Mouse (Mus musculus): ENCODE results near the gene Hnrnpul1. TPM values are rescaled to one million over a fixed set of nuclear protein-coding genes. Genes with fewer than 3 reads are reported as not detected.

Hnrnpul1 gene
- polyA plus RNA-seq, 1 experiment from 2014 or later, result 37.3 TPM

DNA sequence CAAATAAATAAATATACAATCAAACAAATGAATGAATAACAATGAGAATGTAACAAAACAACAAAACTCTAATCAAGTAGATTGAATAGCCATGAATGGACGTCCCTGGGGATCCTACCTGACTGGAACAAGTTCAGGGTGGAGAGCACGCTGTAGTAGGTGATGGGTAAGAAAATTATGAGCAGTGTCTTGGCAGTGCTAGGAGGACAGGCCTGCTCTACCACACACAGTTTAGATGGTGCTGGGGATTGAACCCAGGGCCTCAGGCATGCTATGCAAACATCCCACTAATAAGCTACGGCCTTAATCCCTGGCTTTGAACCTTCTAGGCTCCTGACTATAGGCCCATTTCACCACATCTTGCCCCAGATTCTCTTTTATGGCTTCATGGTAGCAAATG lies 37.1 kb downstream of the Hnrnpul1 start:
- no peak for ATAC-seq (ENCODE audit: low FRiP score)
- H3K27me3 ChIP-seq (replicated peaks), result no peaks in the 10 kb centered on the region
- H3K9me3 ChIP-seq (replicated peaks), result no peaks in the 10 kb centered on the region
- H3K4me1 ChIP-seq, result peaks cover 23% of the 10 kb centered on the region
- no peak overlapping the region for H3K27ac ChIP-seq (replicated peaks)
- H3K4me3 ChIP-seq (replicated peaks), result no peak overlapping the region; the same call in 1 of the 2 replicates
- H3K9ac ChIP-seq (replicated peaks), result no peak overlapping the region
- peaks cover 57% of the 10 kb centered on the region for H3K36me3 ChIP-seq
- WGBS, result 92% methylated on average over 3 of the region's 3 CpGs
- peak overlapping the region; percentile 85 for H3K4me2 ChIP-seq

- H3K36me3 ChIP-seq, result peaks cover 49% of the 10 kb centered on the region
- peaks cover 25% of the 10 kb centered on the region for H3K4me1 ChIP-seq
- H3K27ac ChIP-seq (replicated peaks), result no peak overlapping the region
- no peak for ATAC-seq (ENCODE audit: low FRiP score)
- WGBS, result 96% methylated on average over 22 of the region's 22 CpGs
- no peaks in the 10 kb centered on the region for H3K27me3 ChIP-seq (replicated peaks)
- H3K4me2 ChIP-seq, result no peak overlapping the region
- H3K9me3 ChIP-seq (replicated peaks), result no peaks in the 10 kb centered on the region
- no peak overlapping the region for H3K4me3 ChIP-seq (replicated peaks)
- H3K9ac ChIP-seq (replicated peaks), result no peak overlapping the region
These were observed 38.8 kb downstream of the Hnrnpul1 start for GRCm38 (mm10) chr7:25715731-25716271.

- Histone ChIP-seq H3K9ac (replicated peaks) (no peak overlapping the region), H3K9me3 (replicated peaks) (no peaks in the 10 kb centered on the region), H3K27me3 (replicated peaks) (no peaks in the 10 kb centered on the region), H3K4me1 (peaks cover 34% of the 10 kb centered on the region), H3K4me3 (replicated peaks) (no peak overlapping the region), H3K27ac (replicated peaks) (no peak overlapping the region), H3K36me3 (peaks cover 41% of the 10 kb centered on the region), H3K4me2 (no peak overlapping the region)
- WGBS, result 94% methylated on average over 8 of the region's 8 CpGs
- no peak for ATAC-seq (ENCODE audit: low FRiP score)
These were observed 40.0 kb downstream of the Hnrnpul1 start for GRCm38 (mm10) chr7:25714581-25714980.

DNA sequence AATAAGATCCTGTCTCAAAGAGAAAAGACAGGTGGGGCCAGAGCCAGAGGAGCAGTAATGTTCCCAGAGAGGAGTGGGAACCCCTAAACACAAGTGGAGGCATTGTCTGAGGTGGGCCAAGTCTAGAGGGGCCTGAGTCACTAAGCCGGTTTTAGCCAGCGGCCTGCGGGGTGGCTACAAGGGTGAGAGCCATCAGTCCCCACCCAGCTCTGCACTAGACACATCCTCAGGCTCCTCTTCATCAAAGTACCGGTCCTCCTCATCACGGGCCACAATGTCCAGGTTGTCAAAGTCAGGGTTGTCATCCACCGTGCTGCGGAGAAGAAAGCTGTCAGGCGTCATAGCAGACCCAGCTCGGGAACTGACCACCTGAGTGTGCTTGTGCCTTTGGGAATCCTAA lies 41.8 kb downstream of the Hnrnpul1 start:
- Histone ChIP-seq H3K9ac (replicated peaks) (no peak overlapping the region), H3K9me3 (replicated peaks) (no peaks in the 10 kb centered on the region), H3K4me3 (replicated peaks) (no peak overlapping the region), H3K4me2 (no peak overlapping the region), H3K4me1 (peaks cover 23% of the 10 kb centered on the region), H3K27me3 (replicated peaks) (no peaks in the 10 kb centered on the region), H3K36me3 (peaks cover 41% of the 10 kb centered on the region), H3K27ac (replicated peaks) (no peak overlapping the region)
- no peak for ATAC-seq (ENCODE audit: low FRiP score)
- 90% methylated on average over 9 of the region's 9 CpGs for WGBS

- WGBS, result 33% methylated on average over 7 of the region's 7 CpGs
- Histone ChIP-seq H3K27ac (replicated peaks) (0 out of 2 replicates have a peak overlapping the region, but pooled peaks have one; percentile 8), H3K27me3 (replicated peaks) (no peaks in the 10 kb centered on the region), H3K9me3 (replicated peaks) (no peaks in the 10 kb centered on the region), H3K4me2 (no peak overlapping the region), H3K9ac (replicated peaks) (no peak overlapping the region), H3K4me3 (replicated peaks) (no peak overlapping the region), H3K4me1 (peaks cover 14% of the 10 kb centered on the region), H3K36me3 (peaks cover 41% of the 10 kb centered on the region)
- no peak for ATAC-seq (ENCODE audit: low FRiP score)
These were observed 42.8 kb downstream of the Hnrnpul1 start for GRCm38 (mm10) chr7:25711731-25712197.

GRCm38 (mm10) chr7:25711165-25711564 lies 43.4 kb downstream of the Hnrnpul1 start:
- H3K9me3 ChIP-seq (replicated peaks), result no peaks in the 10 kb centered on the region
- H3K9ac ChIP-seq (replicated peaks), result no peak overlapping the region
- peaks cover 14% of the 10 kb centered on the region for H3K4me1 ChIP-seq
- no peak overlapping the region for H3K4me3 ChIP-seq (replicated peaks)
- ATAC-seq (ENCODE audit: low FRiP score), result no peak
- H3K27ac ChIP-seq (replicated peaks), result no peak overlapping the region
- WGBS, result 69% methylated on average over 5 of the region's 5 CpGs
- peaks cover 41% of the 10 kb centered on the region for H3K36me3 ChIP-seq
- H3K4me2 ChIP-seq, result no peak overlapping the region
- no peaks in the 10 kb centered on the region for H3K27me3 ChIP-seq (replicated peaks)

DNA sequence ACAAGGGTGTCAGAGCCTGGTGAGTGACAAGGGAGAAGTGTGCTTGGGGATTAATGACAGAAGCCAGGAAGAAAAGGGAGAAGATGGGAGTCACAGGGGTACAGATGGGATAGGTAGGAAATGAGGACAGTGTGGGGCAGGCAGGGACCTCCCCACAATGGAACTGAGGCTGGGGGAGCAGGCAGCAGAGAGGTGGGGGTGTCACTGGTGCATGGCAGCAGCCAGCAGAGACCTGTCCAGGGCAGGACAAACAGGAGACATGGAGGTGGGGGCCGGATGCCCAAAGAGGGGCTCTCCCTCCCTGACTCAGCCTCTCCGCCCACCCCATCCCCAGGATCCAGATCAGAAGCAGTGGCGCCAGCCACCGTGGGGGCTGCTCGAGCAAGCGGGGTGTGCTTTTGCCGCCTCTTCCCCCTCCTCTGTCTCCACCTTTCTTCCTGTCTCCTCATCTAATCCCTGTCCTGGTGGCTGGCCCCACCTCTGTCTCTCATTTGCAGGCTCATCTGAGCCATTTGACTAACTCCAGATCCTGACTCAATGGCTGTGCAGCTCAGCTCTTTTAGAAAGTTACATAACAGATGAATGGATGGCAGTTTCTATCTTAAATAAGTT lies 43.9 kb downstream of the Hnrnpul1 start:
- no peak overlapping the region for H3K27ac ChIP-seq (replicated peaks)
- WGBS, result 30% methylated on average over 5 of the region's 7 CpGs
- ATAC-seq (ENCODE audit: low FRiP score), result 0 out of 2 replicates have a peak, but pooled peaks have one; percentile 20

DNA sequence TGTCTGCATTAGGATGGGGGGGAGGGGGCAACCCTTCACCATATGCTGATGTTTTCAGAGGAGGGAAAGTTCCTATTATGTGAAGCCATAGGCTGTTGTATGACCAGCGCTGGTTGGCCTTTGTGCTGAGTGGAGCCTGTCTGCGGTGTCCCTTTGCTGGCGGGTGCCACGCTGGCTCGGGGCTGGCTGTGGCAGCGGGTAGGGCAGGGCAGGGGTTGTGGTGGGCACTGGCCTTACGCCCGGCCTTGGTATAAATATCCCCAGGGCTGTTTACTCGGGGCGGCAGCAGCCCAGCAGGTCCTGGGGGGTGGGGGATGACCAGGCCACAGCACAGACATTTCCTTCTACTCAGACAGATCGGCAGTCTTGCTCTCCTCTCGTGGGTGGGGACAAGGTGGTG lies 44.6 kb downstream of the Hnrnpul1 start:
- Histone ChIP-seq H3K27me3 (replicated peaks) (no peaks in the 10 kb centered on the region), H3K27ac (replicated peaks) (no peak overlapping the region), H3K4me1 (peaks cover 17% of the 10 kb centered on the region), H3K36me3 (peaks cover 29% of the 10 kb centered on the region), H3K4me3 (replicated peaks) (no peak overlapping the region), H3K9me3 (replicated peaks) (no peaks in the 10 kb centered on the region), H3K4me2 (peak overlapping the region; percentile 22; the same call in 1 of the 2 replicates), H3K9ac (replicated peaks) (no peak overlapping the region)
- WGBS, result 23% methylated on average over 12 of the region's 12 CpGs
- ATAC-seq (ENCODE audit: low FRiP score), result no peak

More for the DNA sequence above, 43.9 kb downstream of the Hnrnpul1 start:
- Histone ChIP-seq H3K9me3 (replicated peaks) (no peaks in the 10 kb centered on the region), H3K27me3 (replicated peaks) (no peaks in the 10 kb centered on the region), H3K9ac (replicated peaks) (peak overlapping the region; percentile 28; the same call in 1 of the 2 replicates), H3K36me3 (peaks cover 35% of the 10 kb centered on the region), H3K4me3 (replicated peaks) (no peak overlapping the region), H3K4me1 (peaks cover 14% of the 10 kb centered on the region), H3K4me2 (peak overlapping the region; percentile 22)

DNA sequence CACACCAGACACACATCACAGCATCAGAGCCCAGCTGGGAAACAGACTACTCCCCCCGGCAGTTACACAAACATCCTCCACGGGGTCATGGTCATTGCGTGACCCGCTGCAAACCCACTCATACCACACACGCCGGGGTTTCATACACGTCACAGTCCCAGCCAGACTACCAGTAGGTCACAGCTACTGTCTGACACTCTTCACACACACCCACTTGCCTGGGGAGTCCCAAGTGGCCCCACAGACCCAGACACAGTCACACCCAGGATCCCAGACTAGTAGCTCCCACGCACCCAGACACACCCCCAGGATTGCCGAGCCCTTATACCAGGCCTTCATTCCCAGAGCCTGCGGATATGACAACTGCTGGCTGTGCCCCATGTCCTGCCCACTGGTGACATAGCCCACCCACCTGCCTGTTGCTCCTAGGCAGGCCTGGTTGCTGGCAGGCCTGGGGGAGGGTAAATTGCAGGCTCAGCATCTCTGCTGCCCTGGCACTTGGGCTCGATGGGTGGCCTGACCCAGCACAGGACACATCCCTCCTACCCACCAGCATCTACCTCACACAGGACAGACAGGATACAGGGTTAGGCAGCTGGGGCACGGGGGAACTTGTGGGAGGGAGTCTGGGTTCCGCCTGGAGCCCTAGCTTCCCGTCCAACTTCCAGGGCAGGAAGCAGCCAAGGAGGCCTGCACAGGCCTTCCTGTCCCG lies 46.8 kb downstream of the Hnrnpul1 start:
- Histone ChIP-seq H3K27me3 (replicated peaks) (peaks cover 9% of the 10 kb centered on the region), H3K9me3 (replicated peaks) (no peaks in the 10 kb centered on the region), H3K36me3 (peaks cover 6% of the 10 kb centered on the region), H3K4me2 (no peak overlapping the region), H3K4me3 (replicated peaks) (no peak overlapping the region), H3K27ac (replicated peaks) (peak overlapping the region; percentile 48; the same call in 1 of the 2 replicates), H3K4me1 (peaks cover 31% of the 10 kb centered on the region), H3K9ac (replicated peaks) (no peak overlapping the region)
- ATAC-seq (ENCODE audit: low FRiP score), result no peak
- WGBS, result 71% methylated on average over 15 of the region's 15 CpGs

DNA sequence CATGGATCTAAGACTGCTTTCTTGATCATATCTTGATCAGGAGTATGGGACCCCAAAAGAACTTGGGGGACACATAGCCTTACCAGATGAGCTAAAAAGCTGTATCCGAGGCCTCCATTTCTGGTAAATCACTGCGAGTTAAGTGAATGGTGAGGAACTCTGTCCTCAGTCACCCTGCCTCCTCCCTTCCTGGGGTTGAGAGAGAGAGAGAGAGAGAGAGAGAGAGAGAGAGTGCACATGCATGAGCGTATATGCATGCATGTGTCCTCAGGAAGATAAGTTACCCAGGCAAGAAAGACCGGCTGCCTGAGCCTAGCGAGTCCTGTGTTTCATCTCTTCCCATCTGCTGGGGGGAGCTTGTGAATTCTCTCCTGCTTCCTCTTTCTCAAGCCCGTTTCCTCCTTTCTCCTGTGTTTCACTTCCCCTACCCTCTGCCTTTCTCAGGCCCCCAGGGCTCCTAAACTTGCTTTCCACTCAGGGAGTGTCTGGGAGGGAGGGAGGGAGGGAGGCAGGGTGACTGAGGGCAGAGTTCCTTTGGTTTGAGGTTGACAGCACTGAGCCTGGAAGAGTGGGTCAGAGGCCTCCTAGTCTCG lies 47.9 kb downstream of the Hnrnpul1 start:
- Histone ChIP-seq H3K27me3 (replicated peaks) (peaks cover 9% of the 10 kb centered on the region), H3K36me3 (no peaks in the 10 kb centered on the region), H3K4me3 (replicated peaks) (no peak overlapping the region), H3K27ac (replicated peaks) (no peak overlapping the region), H3K9ac (replicated peaks) (no peak overlapping the region), H3K4me1 (peaks cover 31% of the 10 kb centered on the region), H3K4me2 (no peak overlapping the region), H3K9me3 (replicated peaks) (no peaks in the 10 kb centered on the region)
- WGBS, result 73% methylated on average over 7 of the region's 7 CpGs
- ATAC-seq (ENCODE audit: low FRiP score), result no peak

GRCm38 (mm10) chr7:25705801-25706251 lies 48.7 kb downstream of the Hnrnpul1 start:
- ATAC-seq (ENCODE audit: low FRiP score), result no peak

More at GRCm38 (mm10) chr7:25705801-25706251, 48.7 kb downstream of the Hnrnpul1 start:
- WGBS, result 66% methylated on average over 6 of the region's 6 CpGs
- no peaks in the 10 kb centered on the region for H3K36me3 ChIP-seq
- H3K4me1 ChIP-seq, result peaks cover 30% of the 10 kb centered on the region
- H3K27me3 ChIP-seq (replicated peaks), result peaks cover 9% of the 10 kb centered on the region
- no peak overlapping the region for H3K4me3 ChIP-seq (replicated peaks)
- H3K9me3 ChIP-seq (replicated peaks), result no peaks in the 10 kb centered on the region
- H3K27ac ChIP-seq (replicated peaks), result no peak overlapping the region
- H3K9ac ChIP-seq (replicated peaks), result no peak overlapping the region
- H3K4me2 ChIP-seq, result no peak overlapping the region
